Mouse (Mus musculus) layer of hippocampus, adult 18-20 months (tissue): ENCODE data around the gene Pkn1. TPM values are rescaled to one million over a fixed set of nuclear protein-coding genes. Genes with fewer than 3 reads are reported as not detected.

Source experiments
- DNase-seq, 2 experiments: peaks; one replicate each; pipeline ENCODE4 v3.0.0; 2022; ENCODE audit warnings: low spot score in 2 of 2
- total RNA-seq, 2 experiments: library from RNA; stranded (reverse); gene quantifications; 2 replicates each; pipeline ENCODE4 v1.2.3; 2021

Gene Pkn1
- total RNA-seq, 2 experiments from 2014 or later, result 43.5 to 46.1 TPM

- no peak for DNase-seq
Measured at GRCm38 (mm10) chr8:83654725-83655124, 44.3 kb downstream of the Pkn1 start.

GRCm38 (mm10) chr8:83653662-83654017 is 45.3 kb downstream of the Pkn1 start:
- no peak for DNase-seq

- DNase-seq, result no peak
Measured at GRCm38 (mm10) chr8:83652744-83653661, 46.0 kb downstream of the Pkn1 start.

- peak; percentile 97 to 98 for DNase-seq
Measured at GRCm38 (mm10) chr8:83652030-83652743, 46.8 kb downstream of the Pkn1 start, which contains the start of gene Gipc1. Gene Gipc1, plus strand, starts transcription at chr8:83652677.

GRCm38 (mm10) chr8:83649699-83650098 is 49.3 kb downstream of the Pkn1 start:
- no peak for DNase-seq

- no peak for DNase-seq
Measured at GRCm38 (mm10) chr8:83648031-83648430, 50.9 kb downstream of the Pkn1 start.

- no peak for DNase-seq
Measured at GRCm38 (mm10) chr8:83647511-83647910, 51.5 kb downstream of the Pkn1 start.

- no peak for DNase-seq
Measured at GRCm38 (mm10) chr8:83639649-83640048, 59.3 kb downstream of the Pkn1 start.

GRCm38 (mm10) chr8:83638856-83639255 is 60.1 kb downstream of the Pkn1 start:
- DNase-seq, result no peak

- DNase-seq, result no peak
Measured at GRCm38 (mm10) chr8:83632083-83632707, 66.8 kb downstream of the Pkn1 start.

GRCm38 (mm10) chr8:83625676-83626299 is 73.2 kb downstream of the Pkn1 start:
- DNase-seq, result no peak

- DNase-seq, result no peak
Measured at GRCm38 (mm10) chr8:83624739-83625138, 74.2 kb downstream of the Pkn1 start.

GRCm38 (mm10) chr8:83623549-83623948 is 75.4 kb downstream of the Pkn1 start:
- DNase-seq, result no peak

GRCm38 (mm10) chr8:83622389-83622989 is 76.5 kb downstream of the Pkn1 start:
- DNase-seq, result peak; percentile 87 to 97

- DNase-seq, result no peak
Measured at GRCm38 (mm10) chr8:83621691-83622388, 77.1 kb downstream of the Pkn1 start.

- DNase-seq, result no peak
Measured at GRCm38 (mm10) chr8:83619568-83620285, 79.3 kb downstream of the Pkn1 start.

- no peak for DNase-seq
Measured at GRCm38 (mm10) chr8:83618566-83618965, 80.4 kb downstream of the Pkn1 start.

GRCm38 (mm10) chr8:83617111-83617510 is 81.9 kb downstream of the Pkn1 start:
- DNase-seq, result no peak

- no peak for DNase-seq
Measured at GRCm38 (mm10) chr8:83616625-83617024, 82.4 kb downstream of the Pkn1 start.
